Mouse (Mus musculus) testis, postnatal 14 days (tissue): ENCODE measurements around the gene Gsta2.
"Not testable (repeated sequence)": the region's sequence is repeated elsewhere in the genome, so short reads cannot be mapped to it uniquely, and the experiment has no call there.

ENCODE experiments used
- DNase-seq: peaks from one replicate; pipeline ENCODE4 v3.0.0; 2021; ENCODE audit warnings: low spot score

Gene Gsta2

GRCm38 (mm10) chr9:78365850-78366544 is 10.4 kb upstream of the Gsta2 start:
- no peak for DNase-seq

GRCm38 (mm10) chr9:78364701-78365100 is 9.1 kb upstream of the Gsta2 start:
- no peak for DNase-seq

GRCm38 (mm10) chr9:78363374-78363773 is 7.8 kb upstream of the Gsta2 start:
- DNase-seq: no peak

GRCm38 (mm10) chr9:78360484-78360872 is 4.9 kb upstream of the Gsta2 start:
- no peak for DNase-seq

GRCm38 (mm10) chr9:78359750-78360483 is 4.3 kb upstream of the Gsta2 start:
- DNase-seq: no peak

- peak; percentile 70 for DNase-seq
Measured at GRCm38 (mm10) chr9:78358053-78358452, 2.5 kb upstream of the Gsta2 start.

GRCm38 (mm10) chr9:78354665-78355578 is 666 bp downstream of the Gsta2 start:
- DNase-seq: no peak

- DNase-seq: no peak
Measured at GRCm38 (mm10) chr9:78351504-78352220, 3.9 kb downstream of the Gsta2 start.

GRCm38 (mm10) chr9:78350007-78350406 is 5.6 kb downstream of the Gsta2 start:
- peak; percentile 52 for DNase-seq

- DNase-seq: not testable (repeated sequence)
Measured at GRCm38 (mm10) chr9:78349141-78349540, 6.4 kb downstream of the Gsta2 start.

GRCm38 (mm10) chr9:78348206-78349004 is 7.2 kb downstream of the Gsta2 start:
- not testable (repeated sequence) for DNase-seq

GRCm38 (mm10) chr9:78347004-78347403 is 8.6 kb downstream of the Gsta2 start:
- no peak for DNase-seq

GRCm38 (mm10) chr9:78345235-78345634 is 10.4 kb downstream of the Gsta2 start:
- DNase-seq: not testable (repeated sequence)

- DNase-seq: not testable (repeated sequence)
Measured at GRCm38 (mm10) chr9:78343055-78343454, 12.5 kb downstream of the Gsta2 start.

- not testable (repeated sequence) for DNase-seq
Measured at GRCm38 (mm10) chr9:78342494-78342893, 13.1 kb downstream of the Gsta2 start.

- DNase-seq: peak; percentile 38
Measured at GRCm38 (mm10) chr9:78340324-78340723, 15.3 kb downstream of the Gsta2 start.

GRCm38 (mm10) chr9:78337050-78337449 is 18.5 kb downstream of the Gsta2 start:
- DNase-seq: not testable (repeated sequence)

- DNase-seq: not testable (repeated sequence)
Measured at GRCm38 (mm10) chr9:78327289-78327688, 28.3 kb downstream of the Gsta2 start, which contains the start of gene Omt2b. TSS of gene Omt2b (plus strand) at chr9:78327589.

GRCm38 (mm10) chr9:78319499-78319898 is 36.1 kb downstream of the Gsta2 start:
- no peak for DNase-seq

GRCm38 (mm10) chr9:78314696-78315095 is 40.9 kb downstream of the Gsta2 start, which contains the start of gene Omt2a:
TSS of gene Omt2a (minus strand) at chr9:78314796.
- DNase-seq: no peak

- DNase-seq: not testable (repeated sequence)
Measured at GRCm38 (mm10) chr9:78308122-78308521, 47.5 kb downstream of the Gsta2 start.
